Mouse (Mus musculus) liver, embryonic 14.5 days (tissue): ENCODE data around the gene Iqcf3. TPM values are rescaled to one million over a fixed set of nuclear protein-coding genes. Genes with fewer than 3 reads are reported as not detected.

Source experiments
- ATAC-seq: fragments of 200-750 bp; cut with Nextera tagmentation; 2 replicates; pipeline ENCODE4 v1.8.0; 2017; ENCODE audit warnings: moderate number of reproducible peaks, mild to moderate bottlenecking, moderate library complexity; ENCODE audit not compliant: insufficient read depth
- DNase-seq, 3 experiments: peaks; one replicate each; pipeline ENCODE4 v3.0.0-alpha.2; 2012 to 2013; ENCODE audit warnings: low read depth in 3 of 3, low spot score in 3 of 3
- H3K27ac ChIP-seq: fragments of 300-500 bp; sonication (generic); 2 replicates; pipeline ENCODE4 v1.5.1; 2014; ENCODE audit warnings: moderate library complexity, mild to moderate bottlenecking, control low read depth, inconsistent platforms
- H3K27me3 ChIP-seq: fragments of 300-500 bp; sonication (generic); 2 replicates; pipeline ENCODE4 v1.6.1; 2014; ENCODE audit warnings: mild to moderate bottlenecking, low read length, moderate library complexity; ENCODE audit not compliant: control insufficient read depth, insufficient read depth
- H3K36me3 ChIP-seq: fragments of 300-500 bp; sonication (generic); replicated peaks from 2 replicates; pipeline ENCODE4 v1.6.1; 2014; ENCODE audit warnings: low read depth; ENCODE audit not compliant: control insufficient read depth, insufficient read depth
- H3K4me1 ChIP-seq, 2 experiments: fragments of 200-500 bp in 1 of 2; fragments of 300-500 bp in 1 of 2; sonication (generic) in 1 of 2; replicated peaks; 2 replicates each; pipeline ENCODE4 v1.6.1; 2012 to 2014; ENCODE audit warnings: antibody characterized with exemption in 1 of 2, inconsistent platforms in 1 of 2, low read length in 1 of 2; ENCODE audit not compliant: control insufficient read depth in 2 of 2, insufficient read depth in 2 of 2
- H3K4me2 ChIP-seq: fragments of 300-500 bp; sonication (generic); 2 replicates; pipeline ENCODE4 v1.6.1; 2014; ENCODE audit warnings: low read depth, mild to moderate bottlenecking, control low read depth, moderate library complexity
- H3K4me3 ChIP-seq, 2 experiments: fragments of 200-500 bp in 1 of 2; fragments of 300-500 bp in 1 of 2; sonication (generic) in 1 of 2; 2 replicates each; pipeline ENCODE4 v1.5.1; 2012 to 2014; ENCODE audit warnings: low read depth in 2 of 2, low read length in 2 of 2, mild to moderate bottlenecking in 2 of 2, control low read depth in 1 of 2, inconsistent platforms in 1 of 2, moderate library complexity in 1 of 2; ENCODE audit not compliant: insufficient read depth in 1 of 2
- H3K9ac ChIP-seq: fragments of 300-500 bp; sonication (generic); replicated peaks from 2 replicates; pipeline ENCODE4 v1.6.1; 2014; ENCODE audit warnings: mild to moderate bottlenecking, control low read depth, moderate library complexity
- H3K9me3 ChIP-seq: fragments of 300-500 bp; sonication (generic); 2 replicates; pipeline ENCODE4 v1.6.1; 2016; ENCODE audit warnings: low read length, mixed read lengths; ENCODE audit not compliant: control insufficient read depth
- CTCF ChIP-seq: IDR thresholded peaks from 2 replicates; pipeline ENCODE4 v1.5.1; 2016; ENCODE audit warnings: antibody characterized with exemption, low read depth, control low read depth
- EP300 ChIP-seq: IDR thresholded peaks from 2 replicates; pipeline ENCODE4 v1.6.1; 2016; ENCODE audit warnings: antibody characterized with exemption, low read depth
- WGBS: fragments of 180-500 bp; shearing (Covaris S2); extraction: QIAGEN DNeasy Blood & Tissue Kit; methylation state at CpG from one replicate; pipeline ENCODE4 v1.1.7; 2014; ENCODE audit not compliant: insufficient replicate concordance; 5-methylcytosine and 5-hydroxymethylcytosine counted together
- polyA plus RNA-seq, 2 experiments: library from polyadenylated mRNA; depleted of rRNA in 1 of 2; stranded (reverse) in 1 of 2; unstranded in 1 of 2; fragments of >200 nt; fragmentation: Nextera tagmentation in 1 of 2; extraction: Ambion mirVana in 1 of 2; gene quantifications; 2 replicates each; pipeline versions ENCODE4 v1.2.1 to v1.2.3; 2012 to 2014

Gene Iqcf3
- polyA plus RNA-seq, 2 experiments = not detected

DNA sequence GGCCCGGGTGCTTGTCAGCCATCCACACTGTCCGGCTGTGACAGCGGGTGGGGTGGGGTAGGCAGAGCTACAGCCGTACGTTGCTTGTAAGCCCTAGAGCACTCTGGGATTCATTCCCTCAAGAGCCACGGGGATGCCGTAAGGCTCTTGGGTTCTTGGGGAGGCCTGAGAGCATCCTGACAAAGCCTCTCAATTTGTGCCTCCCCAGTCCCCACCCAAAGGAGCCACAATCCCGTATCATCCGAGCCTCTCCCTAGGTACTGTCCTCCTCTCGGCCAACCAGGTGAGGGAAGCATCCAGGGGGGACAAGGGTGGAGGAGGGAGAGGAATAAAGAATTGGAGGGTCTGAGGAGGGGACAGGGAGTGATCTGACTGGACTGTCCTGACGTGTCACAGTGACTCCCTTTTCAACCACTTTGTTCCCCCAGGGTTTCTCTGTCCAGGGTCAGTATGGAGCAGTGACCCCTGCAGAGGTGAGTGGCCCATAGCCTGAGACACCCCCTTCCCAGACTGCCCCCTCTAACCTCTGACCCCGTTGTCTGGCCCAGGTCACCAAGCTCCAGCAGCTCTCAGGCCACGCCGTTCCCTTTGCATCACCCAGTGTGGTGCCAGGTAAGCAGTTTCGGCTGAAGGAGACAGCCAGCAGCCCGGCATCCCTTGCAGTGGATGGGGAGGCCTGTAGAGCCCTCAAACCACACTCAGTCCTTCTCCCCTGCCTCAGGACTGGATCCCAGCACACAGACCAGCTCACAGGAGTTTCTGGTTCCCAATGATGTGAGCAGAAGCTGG lies 99.6 kb downstream of the Iqcf3 start:
- H3K27me3 ChIP-seq = peaks cover 20% of the 10 kb centered on the region
- H3K4me1 ChIP-seq = no peaks in the 10 kb centered on the region
- no peaks in the 10 kb centered on the region for H3K9me3 ChIP-seq
- ATAC-seq (no peak), DNase-seq (no peak)
- WGBS = 73% methylated on average over 16 of the region's 16 CpGs
- H3K4me2 ChIP-seq = no peak overlapping the region
- no peak overlapping the region for H3K9ac ChIP-seq
- no peak overlapping the region for H3K4me3 ChIP-seq
- no peak for TF ChIP-seq CTCF
- no peak for TF ChIP-seq EP300
- no peak overlapping the region for H3K27ac ChIP-seq
- H3K36me3 ChIP-seq = no peaks in the 10 kb centered on the region

DNA sequence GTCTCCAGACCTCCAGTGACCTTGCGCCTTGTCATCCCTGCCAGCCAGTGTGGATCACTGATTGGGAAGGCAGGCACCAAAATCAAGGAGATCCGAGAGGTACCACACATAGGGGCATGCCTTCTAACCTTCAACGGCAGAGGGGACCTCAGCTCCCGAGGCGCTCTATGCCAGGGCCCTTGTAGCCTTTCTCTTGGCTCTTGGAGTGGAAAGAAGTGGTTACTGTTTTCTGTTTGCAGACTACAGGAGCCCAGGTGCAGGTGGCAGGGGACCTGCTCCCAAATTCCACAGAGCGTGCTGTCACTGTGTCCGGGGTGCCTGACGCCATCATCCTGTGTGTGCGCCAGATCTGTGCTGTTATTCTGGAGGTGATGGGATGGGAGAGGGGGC lies 100.4 kb downstream of the Iqcf3 start:
- Histone ChIP-seq H3K9ac (no peak overlapping the region), H3K27ac (no peak overlapping the region), H3K36me3 (no peaks in the 10 kb centered on the region), H3K9me3 (no peaks in the 10 kb centered on the region), H3K4me2 (no peak overlapping the region), H3K4me3 (no peak overlapping the region), H3K27me3 (peaks cover 18% of the 10 kb centered on the region), H3K4me1 (no peaks in the 10 kb centered on the region)
- 76% methylated on average over 9 of the region's 9 CpGs for WGBS
- no peak for DNase-seq
- ATAC-seq = no peak
- TF ChIP-seq CTCF (no peak), EP300 (no peak)

DNA sequence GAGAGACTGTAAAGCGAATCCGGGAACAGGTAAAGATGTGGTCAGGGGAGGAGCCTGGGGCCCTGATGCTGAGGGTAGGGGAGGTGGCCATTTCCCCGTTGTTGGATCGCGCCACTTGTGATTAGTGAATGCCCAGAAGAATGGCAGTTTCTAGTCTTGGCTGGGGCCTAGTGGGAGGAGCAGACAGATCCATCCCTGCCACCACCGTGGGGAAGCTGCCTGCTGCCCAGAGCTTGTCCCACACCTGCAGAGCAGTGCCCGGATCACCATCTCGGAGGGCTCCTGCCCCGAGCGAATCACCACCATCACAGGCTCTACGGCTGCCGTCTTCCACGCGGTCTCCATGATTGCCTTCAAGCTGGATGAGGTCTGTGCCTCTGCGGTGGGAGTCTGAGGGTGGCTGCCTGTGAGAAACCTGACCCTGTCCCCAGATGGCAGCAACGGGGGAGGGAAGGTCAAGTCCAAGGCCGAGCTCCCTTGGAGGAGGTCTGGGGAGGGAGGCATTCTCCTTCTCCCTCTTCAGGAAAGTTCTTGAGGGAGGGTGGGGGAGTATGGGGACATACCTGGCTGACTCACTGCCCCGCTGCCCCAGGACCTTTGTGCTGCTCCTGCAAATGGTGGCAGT lies 100.9 kb downstream of the Iqcf3 start:
- no peak for ATAC-seq
- no peak overlapping the region for H3K4me3 ChIP-seq
- H3K27ac ChIP-seq = no peak overlapping the region
- H3K36me3 ChIP-seq = no peaks in the 10 kb centered on the region
- no peak overlapping the region for H3K4me2 ChIP-seq
- peaks cover 0 to 3% of the 10 kb centered on the region in 2 experiments; a peak in 1 of 4 replicates for H3K4me1 ChIP-seq
- DNase-seq = no peak
- TF ChIP-seq EP300 (no peak), CTCF (no peak)
- H3K9ac ChIP-seq = no peak overlapping the region
- 76% methylated on average over 18 of the region's 18 CpGs for WGBS
- H3K9me3 ChIP-seq = no peaks in the 10 kb centered on the region
- peaks cover 13% of the 10 kb centered on the region for H3K27me3 ChIP-seq

DNA sequence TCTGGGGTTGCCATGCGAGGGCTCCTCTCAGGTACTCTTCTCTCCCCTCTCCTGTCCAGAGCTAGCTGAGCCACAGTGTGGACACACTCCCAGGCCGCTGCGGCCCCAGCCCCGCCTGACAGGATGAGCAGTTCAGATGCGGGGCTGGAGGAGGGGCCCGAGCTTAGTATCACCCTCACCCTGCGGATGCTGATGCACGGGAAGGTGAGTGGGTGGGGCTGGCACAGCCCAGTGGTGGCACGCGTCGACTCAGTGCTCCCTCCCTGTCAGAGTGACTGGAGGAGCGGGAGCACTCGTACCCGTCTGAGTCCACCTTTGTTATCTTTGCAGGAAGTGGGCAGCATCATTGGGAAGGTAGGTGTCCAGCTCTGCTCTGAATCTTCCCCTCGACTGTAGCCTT lies 101.5 kb downstream of the Iqcf3 start:
- Histone ChIP-seq H3K4me3 (no peak overlapping the region), H3K27me3 (peaks cover 8% of the 10 kb centered on the region), H3K27ac (no peak overlapping the region), H3K36me3 (no peaks in the 10 kb centered on the region), H3K4me1 (peaks cover 0 to 3% of the 10 kb centered on the region in 2 experiments; a peak in 1 of 4 replicates), H3K4me2 (no peak overlapping the region), H3K9ac (no peak overlapping the region), H3K9me3 (no peaks in the 10 kb centered on the region)
- DNase-seq (no peak), ATAC-seq (no peak)
- 71% methylated on average over 15 of the region's 15 CpGs for WGBS
- TF ChIP-seq EP300 (no peak), CTCF (no peak)

DNA sequence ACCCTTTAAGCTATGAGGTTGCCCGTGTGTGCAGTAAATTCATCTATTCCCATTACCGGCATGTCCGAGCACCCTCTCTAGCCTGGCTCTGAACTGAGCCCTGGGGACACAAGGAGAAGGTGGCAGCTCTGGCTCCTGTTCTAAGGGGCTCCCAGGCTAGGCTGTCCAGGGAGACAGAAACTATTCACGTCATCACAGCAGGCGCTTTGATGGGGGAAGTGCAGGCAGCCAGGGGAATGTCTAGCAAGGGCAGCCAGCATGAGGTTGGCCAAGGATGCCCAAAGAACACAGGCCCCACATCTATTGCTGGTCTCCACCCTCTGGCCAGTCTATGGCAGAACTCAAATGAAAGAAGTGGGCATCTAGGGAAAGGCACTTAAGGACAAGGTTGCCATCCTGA lies 103.5 kb downstream of the Iqcf3 start:
- peaks cover 9% of the 10 kb centered on the region for H3K27me3 ChIP-seq
- 75% methylated on average over 5 of the region's 5 CpGs for WGBS

More for the DNA sequence above, 103.5 kb downstream of the Iqcf3 start:
- ATAC-seq (no peak), DNase-seq (no peak)
- TF ChIP-seq CTCF (no peak), EP300 (no peak)
- Histone ChIP-seq H3K36me3 (no peaks in the 10 kb centered on the region), H3K4me1 (peaks cover 4 to 6% of the 10 kb centered on the region in 2 experiments), H3K4me3 (no peak overlapping the region), H3K4me2 (no peak overlapping the region), H3K9ac (no peak overlapping the region), H3K27ac (no peak overlapping the region), H3K9me3 (no peaks in the 10 kb centered on the region)
